Mouse (Mus musculus) embryonic fibroblast, embryonic 13.5 days (primary cell): ENCODE data around the gene Sap30bp. TPM values are rescaled to one million over a fixed set of nuclear protein-coding genes. Genes with fewer than 3 reads are reported as not detected.

Experiments
- H3K27ac ChIP-seq: 2 replicates; pipeline ENCODE4 v1.5.1; 2012; ENCODE audit warnings: low read length, control low read depth, inconsistent platforms; ENCODE audit not compliant: insufficient read depth
- H3K4me1 ChIP-seq: 2 replicates; pipeline ENCODE4 v1.6.1; 2011; ENCODE audit warnings: low read length; ENCODE audit not compliant: control insufficient read depth, insufficient read depth
- H3K4me3 ChIP-seq: 2 replicates; pipeline ENCODE4 v1.5.1; 2011; ENCODE audit warnings: mild to moderate bottlenecking, control low read depth, low read length; ENCODE audit not compliant: insufficient read depth
- CTCF ChIP-seq: IDR thresholded peaks from 2 replicates; pipeline ENCODE4 v1.5.1; 2011; ENCODE audit warnings: mild to moderate bottlenecking, control low read depth, low read length, moderate library complexity, borderline replicate concordance; ENCODE audit not compliant: insufficient read depth
- POLR2A ChIP-seq: IDR thresholded peaks from 2 replicates; pipeline ENCODE4 v1.6.1; 2011; ENCODE audit warnings: low read depth, mild to moderate bottlenecking, control low read depth, low read length, moderate library complexity
- polyA plus RNA-seq: library from polyadenylated mRNA; stranded (reverse); fragments of >200 nt; gene quantifications from 2 replicates; pipeline ENCODE4 v1.2.4, GENCODE M21; 2011; ENCODE audit warnings: low read depth; ENCODE audit not compliant: missing spikeins, insufficient read length

Gene Sap30bp
- polyA plus RNA-seq, 1 experiment = 45.2 TPM

DNA sequence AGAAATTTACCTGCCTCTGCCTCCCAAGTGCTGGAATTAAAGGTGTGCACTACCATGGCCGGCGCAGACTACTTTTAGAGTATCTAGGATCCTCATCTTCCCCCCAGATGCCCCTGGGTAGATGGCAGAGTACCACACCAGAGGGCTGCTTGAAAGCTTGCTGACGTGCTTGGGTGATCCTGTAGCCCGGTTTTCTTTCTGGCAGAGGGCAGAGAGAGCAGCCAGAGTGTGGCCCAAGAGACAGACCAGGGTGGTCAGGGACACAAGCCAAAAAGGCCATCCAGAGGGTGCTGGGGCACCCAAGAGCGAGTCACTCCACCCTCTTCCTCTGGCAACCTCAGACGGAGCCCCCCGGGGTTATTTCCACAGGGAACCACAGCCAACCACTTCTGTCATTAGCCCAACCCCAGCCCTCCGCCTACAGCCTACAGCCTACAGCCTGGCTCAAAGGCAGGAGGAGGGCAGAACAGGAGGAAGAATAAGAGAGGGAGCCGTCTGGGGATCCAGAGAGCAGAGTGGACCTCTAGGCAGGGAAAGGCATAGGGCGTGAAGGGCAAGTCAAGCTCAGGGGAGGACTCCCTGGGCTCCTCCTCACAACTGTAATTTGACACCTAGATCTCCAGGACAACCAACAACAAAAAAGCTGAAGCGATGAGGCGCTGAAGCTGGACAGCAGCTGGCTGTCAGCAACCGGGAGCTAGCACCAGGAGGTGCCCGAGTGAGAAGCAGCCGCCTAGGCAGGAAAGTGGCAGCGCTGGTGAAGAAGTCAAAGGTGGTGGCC is 33.4 kb upstream of the Sap30bp start, which contains the start of gene Smim5:
TSS of gene Smim5 (plus strand) at position 481 of the 781 bp plus-strand sequence.
- Histone ChIP-seq H3K4me1 (no peaks in the 10 kb centered on the region), H3K4me3 (no peak within 1 kb of the TSS), H3K27ac (no peak within 1 kb of the TSS)
- TF ChIP-seq POLR2A (no peak), CTCF (no peak)

DNA sequence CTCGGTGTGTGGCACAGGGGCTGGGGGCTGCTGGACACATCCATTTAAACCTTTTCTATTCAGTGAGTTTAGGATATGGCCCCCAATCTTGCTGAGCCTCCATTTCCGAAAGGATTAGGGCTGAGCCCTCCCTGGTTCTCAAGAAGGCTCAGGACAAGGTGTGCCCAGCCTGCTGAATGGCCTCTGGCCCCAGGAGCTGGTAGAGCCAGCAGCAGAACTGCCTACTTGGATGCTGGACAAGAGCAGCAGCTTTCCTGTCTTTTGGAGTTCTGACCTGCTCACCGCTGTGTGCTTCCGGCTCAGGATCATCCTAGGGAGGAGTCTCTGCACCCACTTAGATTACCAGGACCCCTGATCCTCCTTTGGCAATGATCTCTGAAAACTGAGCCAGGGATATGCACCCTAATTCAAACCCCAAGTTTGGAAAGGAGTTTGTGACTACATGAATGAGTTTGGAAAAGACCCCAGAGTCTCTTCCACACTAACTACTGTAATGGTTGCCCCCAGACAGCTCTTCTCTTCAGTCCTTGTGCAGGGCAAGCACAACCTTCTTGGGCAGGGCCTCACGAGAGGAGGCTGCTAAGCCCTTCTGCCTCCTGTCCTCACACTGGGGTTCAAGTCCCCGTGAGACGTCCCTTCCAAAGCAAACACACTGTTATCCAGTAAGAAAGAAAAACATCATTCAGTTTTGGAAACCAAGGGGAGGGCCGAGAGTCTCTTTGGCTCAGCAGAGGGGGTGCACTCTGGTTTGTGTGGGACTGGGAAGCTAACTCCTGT is 32.3 kb upstream of the Sap30bp start:
- Histone ChIP-seq H3K27ac (no peak overlapping the region), H3K4me1 (no peaks in the 10 kb centered on the region), H3K4me3 (no peak overlapping the region)
- TF ChIP-seq POLR2A (no peak), CTCF (no peak)

DNA sequence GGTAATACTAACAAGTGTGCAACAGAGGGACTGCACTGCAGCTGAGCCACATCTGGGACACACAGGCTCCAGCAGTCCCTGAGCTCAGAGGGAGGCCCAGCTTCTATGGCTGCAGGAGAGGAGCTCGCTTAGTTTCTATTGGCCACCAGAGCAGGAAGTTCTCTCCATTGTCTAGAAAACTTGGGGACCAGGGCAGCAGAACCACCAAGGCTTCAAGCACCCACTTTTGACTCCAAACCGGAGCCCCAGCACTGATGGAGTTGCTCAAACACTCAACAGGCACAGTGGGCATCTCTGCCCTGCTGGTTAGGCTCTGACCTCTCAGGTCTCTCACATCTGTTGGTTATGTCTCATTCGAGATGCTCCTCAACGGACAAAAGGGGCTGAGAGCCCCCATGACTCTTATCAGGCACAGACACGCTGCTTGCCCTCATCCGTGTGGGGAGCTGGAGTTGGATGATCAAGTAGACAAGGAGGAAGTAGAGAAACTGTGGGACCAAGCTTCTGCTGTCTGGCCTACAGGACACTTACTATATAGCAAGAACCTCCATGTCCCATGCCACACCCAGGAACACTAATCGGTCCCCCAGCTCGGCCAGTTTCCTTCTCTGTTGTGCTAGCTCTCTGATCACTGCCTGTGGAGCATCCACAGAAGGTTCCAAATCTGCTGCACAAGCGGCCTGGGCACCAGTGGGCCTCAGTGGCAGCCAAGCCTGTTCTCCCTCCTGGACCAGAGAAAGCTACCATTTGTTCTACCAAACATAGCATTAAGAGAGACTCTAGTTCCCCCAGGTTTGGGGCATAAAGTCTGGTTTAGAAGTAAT is 31.5 kb upstream of the Sap30bp start:
- H3K4me3 ChIP-seq = no peak overlapping the region
- no peaks in the 10 kb centered on the region for H3K4me1 ChIP-seq
- no peak for TF ChIP-seq CTCF
- no peak for TF ChIP-seq POLR2A
- H3K27ac ChIP-seq = no peak overlapping the region

DNA sequence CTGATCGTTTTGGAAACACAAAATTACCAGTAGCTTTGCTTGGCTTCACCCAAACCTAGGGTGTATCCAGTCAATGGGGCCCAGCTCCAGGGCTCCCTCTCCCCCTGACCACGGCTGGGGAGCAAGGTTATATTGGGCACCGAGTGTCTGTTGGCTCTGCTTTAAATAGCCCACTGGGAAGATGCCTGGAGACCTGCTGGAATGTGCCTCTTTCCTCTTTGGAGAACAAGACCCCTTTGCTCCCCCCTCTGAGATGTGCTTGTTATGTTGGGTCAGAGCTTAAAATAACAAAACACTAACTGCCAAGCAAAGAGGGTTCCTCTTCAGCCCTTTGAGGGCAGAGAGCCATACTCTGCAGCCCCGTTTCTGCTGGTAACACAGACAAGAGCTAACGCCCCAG is 30.9 kb upstream of the Sap30bp start:
- no peak for TF ChIP-seq POLR2A
- TF ChIP-seq CTCF = no peak
- Histone ChIP-seq H3K27ac (no peak overlapping the region), H3K4me3 (no peak overlapping the region), H3K4me1 (no peaks in the 10 kb centered on the region)

DNA sequence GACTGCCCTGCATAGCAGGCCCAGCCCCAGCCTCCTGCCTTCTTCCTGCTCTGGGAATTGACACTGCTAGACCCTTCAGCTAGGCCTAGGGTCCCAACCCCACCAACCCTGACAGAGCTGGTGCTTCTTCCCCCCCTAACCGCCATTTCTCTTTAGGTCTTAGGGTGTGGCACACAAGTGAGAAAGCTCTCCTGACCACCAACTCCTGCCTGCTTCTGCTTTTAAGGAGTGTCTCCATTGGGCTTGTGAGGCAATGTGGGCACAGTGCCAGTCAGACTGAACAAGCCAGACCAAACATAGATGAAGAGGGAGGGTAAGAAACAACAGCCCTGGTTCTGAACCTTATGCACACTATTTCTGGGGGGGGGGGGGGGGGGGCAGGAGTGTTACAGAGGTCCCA is 30.3 kb upstream of the Sap30bp start:
- no peak overlapping the region for H3K4me3 ChIP-seq
- H3K27ac ChIP-seq = no peak overlapping the region
- TF ChIP-seq CTCF = no peak
- TF ChIP-seq POLR2A = no peak
- H3K4me1 ChIP-seq = no peaks in the 10 kb centered on the region

DNA sequence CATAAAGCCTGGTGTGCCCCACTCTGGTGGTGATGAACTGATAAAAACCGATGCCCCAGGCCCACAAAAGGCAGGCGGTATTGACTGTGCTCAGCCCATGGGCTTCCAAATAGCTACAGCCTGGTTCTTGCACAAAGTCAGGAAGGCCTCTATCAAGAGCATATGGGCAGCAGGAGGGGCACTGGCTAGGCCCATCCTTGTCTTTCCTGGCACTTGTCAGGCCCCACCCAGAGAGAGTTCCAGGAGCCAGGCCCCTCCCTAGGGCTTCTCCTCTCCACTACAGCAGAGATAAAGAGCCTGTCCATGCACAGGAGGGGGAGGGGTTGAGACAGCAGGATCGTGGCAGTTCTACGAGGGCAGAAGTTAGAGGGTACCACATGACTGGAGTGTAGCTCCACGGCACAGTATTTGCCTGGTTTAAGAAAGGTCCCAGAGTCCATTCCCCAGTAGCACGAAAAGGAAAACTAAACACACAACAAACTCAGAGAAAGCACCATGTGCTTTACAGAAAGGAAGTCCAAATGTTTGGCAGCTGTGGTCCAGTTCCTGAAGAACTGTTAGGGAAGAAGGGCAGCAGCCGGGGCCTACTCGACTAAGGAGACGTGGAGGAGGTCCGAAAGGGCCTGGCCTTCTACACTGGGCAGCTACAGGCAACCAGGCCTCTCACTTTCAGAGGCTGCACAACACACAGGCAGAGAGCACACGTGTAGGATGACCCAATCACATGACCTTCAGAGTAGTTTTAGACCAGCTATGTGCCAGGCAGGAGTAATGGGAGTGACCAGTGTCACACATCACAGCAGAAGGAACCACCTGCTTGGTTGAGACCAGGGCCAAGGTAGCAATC is 29.5 kb upstream of the Sap30bp start:
- Histone ChIP-seq H3K4me3 (no peak overlapping the region), H3K27ac (no peak overlapping the region), H3K4me1 (no peaks in the 10 kb centered on the region)
- no peak for TF ChIP-seq POLR2A
- TF ChIP-seq CTCF = no peak

DNA sequence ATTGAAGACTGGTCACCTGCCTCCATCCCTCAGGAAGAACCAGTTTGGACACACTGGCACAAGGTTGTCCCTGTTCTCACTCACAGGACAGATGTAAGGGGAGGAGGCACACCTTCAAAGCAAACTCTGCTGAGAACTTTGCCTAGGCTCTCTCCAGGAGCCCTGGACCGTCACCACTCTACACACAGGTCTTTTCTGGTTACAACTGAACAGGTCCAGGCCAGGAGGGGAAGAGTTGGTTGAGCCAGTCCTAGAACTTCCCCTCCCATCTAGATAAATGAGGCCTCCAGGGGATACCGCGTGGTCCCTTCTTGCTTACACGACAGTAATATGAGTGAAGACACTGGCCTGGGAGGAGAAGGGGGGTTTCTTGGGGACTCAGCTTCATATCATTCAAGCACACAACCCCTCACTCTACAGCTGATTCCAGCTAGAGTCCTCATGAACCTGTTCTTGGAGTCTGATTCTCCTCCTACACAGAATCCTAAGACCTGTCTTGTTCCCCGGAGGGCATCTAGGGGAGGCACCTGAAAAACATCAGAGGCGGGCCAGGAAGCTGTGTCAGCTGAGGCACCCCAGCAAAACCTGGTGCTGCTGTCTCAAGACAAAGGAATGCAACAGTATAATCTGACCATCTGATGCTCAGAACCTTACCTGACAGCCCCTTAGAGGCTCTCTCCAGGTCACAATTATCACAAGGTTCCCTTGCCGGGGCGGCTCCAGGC is 28.7 kb upstream of the Sap30bp start:
- Histone ChIP-seq H3K4me1 (no peaks in the 10 kb centered on the region), H3K27ac (no peak overlapping the region), H3K4me3 (no peak overlapping the region)
- no peak for TF ChIP-seq POLR2A
- TF ChIP-seq CTCF = no peak

DNA sequence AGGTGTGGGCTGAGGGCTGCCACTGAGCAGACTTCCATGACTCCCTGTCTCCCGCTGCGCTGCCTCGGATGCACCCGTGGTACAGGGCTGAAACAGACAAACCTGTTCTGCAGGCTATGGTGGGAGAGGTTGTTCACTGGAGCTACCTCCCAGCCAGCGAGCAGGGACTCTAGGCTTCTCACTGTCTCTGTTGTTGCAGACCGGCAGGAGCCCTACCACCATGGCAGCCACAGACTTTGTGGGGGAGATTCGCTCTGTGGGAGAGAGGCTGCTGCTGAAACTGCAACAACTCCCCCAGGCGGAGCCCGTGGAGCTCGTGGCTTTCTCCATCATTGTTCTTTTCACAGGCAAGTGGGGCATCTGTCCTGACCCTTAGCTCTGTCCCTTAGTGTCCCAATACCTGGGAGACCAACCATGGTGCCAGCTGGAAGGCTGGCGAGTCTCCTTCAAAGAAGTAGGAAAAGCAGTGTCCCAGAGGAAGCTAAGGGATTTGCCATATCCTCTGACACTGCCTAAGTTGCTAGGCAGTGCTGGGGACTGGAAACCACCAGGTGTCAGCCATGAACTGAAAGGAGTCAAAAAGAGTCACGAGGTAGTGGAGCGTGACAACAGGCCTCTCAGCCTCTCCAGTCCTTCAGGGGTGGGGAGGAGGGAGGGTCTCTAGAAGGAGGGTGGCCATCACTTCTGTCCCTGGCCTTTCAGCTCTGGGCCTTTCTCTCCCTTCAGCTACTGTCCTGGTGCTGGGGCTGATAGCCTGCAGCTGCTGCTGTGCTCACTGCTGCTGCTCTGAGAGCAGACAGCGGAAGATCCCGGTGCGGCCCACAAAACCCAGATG is 27.9 kb upstream of the Sap30bp start:
- TF ChIP-seq CTCF (no peak), POLR2A (no peak)
- H3K4me1 ChIP-seq = no peaks in the 10 kb centered on the region
- H3K4me3 ChIP-seq = no peak overlapping the region
- no peak overlapping the region for H3K27ac ChIP-seq
